Mouse (Mus musculus): ENCODE results near the gene Irgc1. TPM values are rescaled to one million over a fixed set of nuclear protein-coding genes. Genes with fewer than 3 reads are reported as not detected.
"Not testable (repeated sequence)": the region's sequence is repeated elsewhere in the genome, so short reads cannot be mapped to it uniquely, and the experiment has no call there.

Irgc1 gene
- polyA plus RNA-seq, 1 experiment from 2014 or later = not detected

DNA sequence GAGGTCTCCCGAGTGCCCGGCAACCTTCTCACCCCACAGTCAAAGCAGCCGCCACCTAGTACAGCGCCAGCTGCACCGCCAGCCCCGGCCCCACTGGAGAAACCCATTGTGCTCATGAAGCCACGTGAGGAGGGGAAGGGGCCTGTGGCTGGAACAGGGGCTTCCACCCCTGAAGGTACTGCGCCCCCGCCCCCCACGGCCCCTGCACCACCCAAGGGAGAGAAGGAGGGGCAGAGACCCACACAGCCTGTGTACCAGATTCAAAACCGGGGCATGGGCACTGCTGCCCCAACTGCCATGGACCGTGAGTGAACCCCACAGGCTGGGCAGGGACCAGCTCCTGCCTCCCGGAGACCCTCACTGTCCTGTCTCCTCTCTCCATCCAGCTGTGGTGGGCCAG is 46.4 kb downstream of the Irgc1 start:
- no peak overlapping the region for H3K27ac ChIP-seq (ENCODE audit: low read length)
- WGBS = 92% methylated on average over 13 of the region's 13 CpGs
- ATAC-seq = no peak
- no peaks in the 10 kb centered on the region for H3K27me3 ChIP-seq (ENCODE audit: control insufficient read depth, insufficient read depth, low read depth, low read length)
- no peaks in the 10 kb centered on the region for H3K9me3 ChIP-seq (replicated peaks; ENCODE audit: control insufficient read depth, low read length, poor library complexity, severe bottlenecking)
- no peak overlapping the region for H3K9ac ChIP-seq (ENCODE audit: low read depth, low read length)
- H3K4me1 ChIP-seq (ENCODE audit: control insufficient read depth, insufficient read depth, low read length) = peaks cover 11% of the 10 kb centered on the region; the same call in 1 of the 2 replicates
- H3K36me3 ChIP-seq (ENCODE audit: control insufficient read depth, insufficient read depth, low read length) = peaks cover 11% of the 10 kb centered on the region; the same call in 1 of the 2 replicates
- H3K4me2 ChIP-seq (ENCODE audit: low read length) = no peak overlapping the region
- no peak overlapping the region for H3K4me3 ChIP-seq (ENCODE audit: low read depth, low read length)

DNA sequence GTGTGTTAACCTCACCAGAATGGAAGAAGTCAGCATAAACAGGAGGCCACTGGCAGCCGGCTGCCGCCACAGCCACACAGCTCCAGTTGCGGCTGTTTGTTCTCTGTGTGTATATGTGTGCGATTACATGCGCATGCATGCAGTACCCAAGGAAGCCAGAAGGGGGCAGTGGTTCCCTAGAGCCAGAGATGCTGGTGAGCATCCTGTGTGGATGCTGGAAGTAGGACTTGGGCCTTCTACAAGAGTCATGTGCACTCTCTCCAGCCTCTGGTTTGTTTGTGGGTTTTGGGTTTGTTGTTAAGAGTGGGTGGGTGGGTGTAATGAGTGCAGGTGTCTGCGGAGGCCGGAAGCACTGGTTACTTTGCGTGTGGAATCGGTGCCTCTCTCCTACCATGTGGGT is 49.2 kb downstream of the Irgc1 start:
- Histone ChIP-seq H3K4me1 (ENCODE audit: control insufficient read depth, insufficient read depth, low read length) (peaks cover 16% of the 10 kb centered on the region; the same call in 1 of the 2 replicates), H3K9me3 (replicated peaks; ENCODE audit: control insufficient read depth, low read length, poor library complexity, severe bottlenecking) (no peaks in the 10 kb centered on the region), H3K36me3 (ENCODE audit: control insufficient read depth, insufficient read depth, low read length) (peaks cover 6% of the 10 kb centered on the region; the same call in 1 of the 2 replicates), H3K9ac (ENCODE audit: low read depth, low read length) (no peak overlapping the region), H3K4me3 (ENCODE audit: low read depth, low read length) (no peak overlapping the region), H3K4me2 (ENCODE audit: low read length) (no peak overlapping the region), H3K27me3 (ENCODE audit: control insufficient read depth, insufficient read depth, low read depth, low read length) (no peaks in the 10 kb centered on the region), H3K27ac (ENCODE audit: low read length) (no peak overlapping the region)
- WGBS = 98% methylated on average over 9 of the region's 9 CpGs
- no peak for ATAC-seq

DNA sequence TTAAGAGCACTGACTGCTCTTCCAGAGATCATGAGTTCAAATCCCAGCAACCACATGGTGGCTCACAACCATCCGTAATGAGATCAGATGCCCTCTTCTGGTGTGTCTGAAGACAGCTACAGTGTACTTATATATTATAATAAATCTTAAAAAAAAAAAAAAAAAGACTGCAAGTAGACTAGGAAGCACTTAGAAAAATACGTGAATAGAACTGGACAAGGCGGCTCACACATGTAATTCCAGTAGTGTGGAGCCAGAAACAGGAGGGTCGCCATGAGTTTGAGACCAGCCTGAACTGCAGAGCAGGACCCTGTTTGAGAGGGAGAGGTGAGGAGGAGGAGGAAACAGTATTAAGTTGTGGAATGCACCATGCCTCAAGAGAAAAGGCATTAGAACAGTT is 51.6 kb downstream of the Irgc1 start:
- not testable (repeated sequence) for ATAC-seq; H3K9ac ChIP-seq (ENCODE audit: low read depth, low read length); H3K27ac ChIP-seq (ENCODE audit: low read length); H3K9me3 ChIP-seq (replicated peaks; ENCODE audit: control insufficient read depth, low read length, poor library complexity, severe bottlenecking); H3K36me3 ChIP-seq (ENCODE audit: control insufficient read depth, insufficient read depth, low read length); H3K27me3 ChIP-seq (ENCODE audit: control insufficient read depth, insufficient read depth, low read depth, low read length)
- peaks cover 11% of the 10 kb centered on the region; the same call in 1 of the 2 replicates for H3K4me1 ChIP-seq (ENCODE audit: control insufficient read depth, insufficient read depth, low read length)
- H3K4me3 ChIP-seq (ENCODE audit: low read depth, low read length) = peak overlapping the region; percentile 60; the same call in 1 of the 2 replicates
- WGBS = 96% methylated on average over 4 of the region's 4 CpGs
- H3K4me2 ChIP-seq (ENCODE audit: low read length) = peak overlapping the region; percentile 73

DNA sequence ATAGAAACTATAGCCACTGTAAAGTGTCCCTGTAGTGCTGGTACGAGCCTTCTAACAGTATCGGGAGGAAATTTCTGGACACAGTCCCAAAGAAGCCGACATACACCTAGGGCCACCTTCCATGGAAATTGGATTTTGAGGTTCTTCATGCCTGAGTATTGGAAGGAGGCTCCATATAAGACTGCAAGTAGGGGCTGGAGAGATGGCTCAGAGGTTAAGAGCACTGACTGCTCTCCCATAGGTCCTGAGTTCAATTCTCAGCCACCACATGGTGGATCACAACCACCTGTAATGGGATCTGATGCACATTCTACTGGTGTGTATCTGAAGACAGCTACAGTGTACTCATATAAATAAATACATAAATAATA is 52.0 kb downstream of the Irgc1 start:
- no peaks in the 10 kb centered on the region for H3K9me3 ChIP-seq (replicated peaks; ENCODE audit: control insufficient read depth, low read length, poor library complexity, severe bottlenecking)
- WGBS = 16% methylated on average over 3 of the region's 3 CpGs
- ATAC-seq = no peak; the same call in none of the 2 replicates
- H3K36me3 ChIP-seq (ENCODE audit: control insufficient read depth, insufficient read depth, low read length) = 0 out of 2 replicates have a peak, but pooled peaks cover 3% of the 10 kb centered on the region
- peak overlapping the region; percentile 73 for H3K4me2 ChIP-seq (ENCODE audit: low read length)
- peak overlapping the region; percentile 60 for H3K4me3 ChIP-seq (ENCODE audit: low read depth, low read length)
- H3K27me3 ChIP-seq (ENCODE audit: control insufficient read depth, insufficient read depth, low read depth, low read length) = no peaks in the 10 kb centered on the region
- peak overlapping the region; percentile 95 for H3K27ac ChIP-seq (ENCODE audit: low read length)
- H3K4me1 ChIP-seq (ENCODE audit: control insufficient read depth, insufficient read depth, low read length) = peaks cover 11% of the 10 kb centered on the region; the same call in 1 of the 2 replicates
- peak overlapping the region; percentile 72 for H3K9ac ChIP-seq (ENCODE audit: low read depth, low read length)

DNA sequence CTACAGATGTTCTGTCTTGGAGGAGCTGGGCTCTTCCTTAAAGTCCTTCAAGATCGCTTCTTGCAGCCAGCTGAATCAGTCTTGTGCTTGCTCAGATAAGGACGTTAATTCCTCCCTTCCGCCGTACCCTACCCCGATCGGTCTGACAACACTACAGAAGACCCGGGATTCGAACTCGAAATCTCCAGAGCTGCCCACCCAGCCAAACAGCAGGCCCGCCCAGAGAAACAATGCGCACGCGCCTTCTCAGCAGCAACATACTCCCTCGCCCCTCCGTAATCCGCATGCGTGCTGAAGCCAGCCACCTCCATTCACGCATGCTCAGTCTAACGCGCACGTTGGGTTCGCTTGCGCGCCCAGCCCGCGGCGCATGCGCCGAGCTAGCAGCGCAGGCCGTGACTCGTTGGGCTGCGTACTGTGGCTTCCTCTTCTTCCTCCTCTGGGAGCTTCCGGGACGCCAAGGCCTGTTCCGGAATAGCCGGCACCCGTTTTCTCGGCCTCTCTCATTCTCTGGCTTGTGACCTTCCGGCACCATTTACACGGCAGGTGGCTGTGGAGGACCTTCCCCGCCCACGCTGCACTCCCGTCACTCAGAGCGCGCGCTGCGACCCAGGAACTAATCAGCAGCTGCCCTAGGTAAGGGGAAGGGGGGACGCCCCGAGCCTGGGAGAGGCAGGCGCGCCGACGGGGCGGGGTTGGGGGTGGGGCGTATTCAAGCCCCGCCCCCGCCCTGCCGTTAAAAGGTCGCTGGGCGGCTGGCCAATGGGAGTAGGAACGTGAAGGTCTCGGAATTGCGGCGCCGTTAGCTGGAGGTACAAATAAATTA is 52.6 kb downstream of the Irgc1 start, which contains the start of gene Smg9:
Gene Smg9, plus strand, starts transcription at position 364 of the 826 bp plus-strand sequence.
- H3K9me3 ChIP-seq (replicated peaks; ENCODE audit: control insufficient read depth, low read length, poor library complexity, severe bottlenecking) = no peaks in the 10 kb centered on the region
- peak within 1 kb of the TSS; percentile 73 for H3K4me2 ChIP-seq (ENCODE audit: low read length)
- H3K36me3 ChIP-seq (ENCODE audit: control insufficient read depth, insufficient read depth, low read length) = 0 out of 2 replicates have a peak, but pooled peaks cover 2% of the 10 kb centered on the region
- 3% methylated on average over 61 of the region's 66 CpGs for WGBS
- peak; percentile 96 for ATAC-seq
- peak within 1 kb of the TSS; percentile 95 for H3K27ac ChIP-seq (ENCODE audit: low read length)
- H3K4me1 ChIP-seq (ENCODE audit: control insufficient read depth, insufficient read depth, low read length) = peaks cover 11% of the 10 kb centered on the region; the same call in 1 of the 2 replicates
- H3K27me3 ChIP-seq (ENCODE audit: control insufficient read depth, insufficient read depth, low read depth, low read length) = no peaks in the 10 kb centered on the region
- peak within 1 kb of the TSS; percentile 72 for H3K9ac ChIP-seq (ENCODE audit: low read depth, low read length)
- H3K4me3 ChIP-seq (ENCODE audit: low read depth, low read length) = peak within 1 kb of the TSS; percentile 60

DNA sequence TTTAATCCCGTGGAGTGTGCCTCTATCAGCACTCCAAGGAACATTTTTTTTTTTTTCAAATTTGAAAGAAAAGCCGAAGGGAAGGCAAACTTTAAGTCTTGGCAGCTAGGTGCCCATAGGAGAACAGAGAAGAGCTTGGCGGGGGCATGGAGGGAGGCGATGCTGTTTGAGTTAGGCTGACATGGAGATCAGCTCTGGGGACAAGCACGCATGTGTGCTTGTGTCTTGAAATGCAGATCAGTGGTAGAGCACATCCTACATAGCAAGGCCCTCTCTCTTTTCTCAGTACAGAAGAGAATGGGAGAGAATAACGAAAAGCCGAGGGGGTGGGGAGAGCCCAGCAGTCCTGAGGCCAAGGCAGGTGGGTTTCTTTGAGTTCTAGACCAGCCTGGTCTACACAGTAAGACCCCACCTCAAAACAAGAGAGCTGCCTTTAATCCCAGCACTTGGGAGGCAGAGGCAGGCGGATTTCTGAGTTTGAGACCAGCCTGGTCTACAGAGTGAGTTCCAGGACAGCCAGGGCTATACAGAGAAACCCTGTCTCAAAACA is 53.7 kb downstream of the Irgc1 start:
- Histone ChIP-seq H3K4me2 (ENCODE audit: low read length) (no peak overlapping the region), H3K4me3 (ENCODE audit: low read depth, low read length) (no peak overlapping the region), H3K4me1 (ENCODE audit: control insufficient read depth, insufficient read depth, low read length) (peaks cover 11% of the 10 kb centered on the region; the same call in 1 of the 2 replicates), H3K9ac (ENCODE audit: low read depth, low read length) (no peak overlapping the region), H3K36me3 (ENCODE audit: control insufficient read depth, insufficient read depth, low read length) (no peaks in the 10 kb centered on the region), H3K27ac (ENCODE audit: low read length) (no peak overlapping the region), H3K9me3 (replicated peaks; ENCODE audit: control insufficient read depth, low read length, poor library complexity, severe bottlenecking) (no peaks in the 10 kb centered on the region), H3K27me3 (ENCODE audit: control insufficient read depth, insufficient read depth, low read depth, low read length) (no peaks in the 10 kb centered on the region)
- 95% methylated on average over 8 of the region's 8 CpGs for WGBS
- no peak for ATAC-seq

DNA sequence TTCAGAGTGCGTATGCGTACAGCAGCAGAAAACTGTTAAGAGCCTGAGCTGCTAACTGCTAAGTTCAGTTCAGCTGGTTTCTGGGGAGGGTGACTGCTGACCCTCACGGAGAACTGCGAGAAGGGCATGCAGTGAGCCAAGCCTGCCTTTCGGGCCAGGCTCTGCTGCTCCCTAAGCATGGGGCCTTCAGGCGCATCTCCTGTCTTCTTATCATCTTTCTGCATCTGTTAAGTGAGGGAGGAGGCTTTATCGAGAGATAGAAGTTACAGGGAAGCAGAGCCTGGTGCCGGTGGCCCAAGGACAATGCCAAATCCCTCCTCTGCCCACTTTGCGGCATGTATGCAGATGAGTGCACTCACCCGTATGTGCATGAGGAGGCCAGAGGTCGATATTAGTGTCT is 55.3 kb downstream of the Irgc1 start:
- no peaks in the 10 kb centered on the region for H3K9me3 ChIP-seq (replicated peaks; ENCODE audit: control insufficient read depth, low read length, poor library complexity, severe bottlenecking)
- no peak overlapping the region for H3K4me3 ChIP-seq (ENCODE audit: low read depth, low read length)
- 81% methylated on average over 11 of the region's 11 CpGs for WGBS
- no peak overlapping the region for H3K27ac ChIP-seq (ENCODE audit: low read length)
- no peaks in the 10 kb centered on the region for H3K36me3 ChIP-seq (ENCODE audit: control insufficient read depth, insufficient read depth, low read length)
- H3K27me3 ChIP-seq (ENCODE audit: control insufficient read depth, insufficient read depth, low read depth, low read length) = no peaks in the 10 kb centered on the region
- H3K9ac ChIP-seq (ENCODE audit: low read depth, low read length) = 0 out of 2 replicates have a peak overlapping the region, but pooled peaks have one; percentile 11
- ATAC-seq = no peak
- H3K4me2 ChIP-seq (ENCODE audit: low read length) = no peak overlapping the region
- peaks cover 11% of the 10 kb centered on the region; the same call in 1 of the 2 replicates for H3K4me1 ChIP-seq (ENCODE audit: control insufficient read depth, insufficient read depth, low read length)

DNA sequence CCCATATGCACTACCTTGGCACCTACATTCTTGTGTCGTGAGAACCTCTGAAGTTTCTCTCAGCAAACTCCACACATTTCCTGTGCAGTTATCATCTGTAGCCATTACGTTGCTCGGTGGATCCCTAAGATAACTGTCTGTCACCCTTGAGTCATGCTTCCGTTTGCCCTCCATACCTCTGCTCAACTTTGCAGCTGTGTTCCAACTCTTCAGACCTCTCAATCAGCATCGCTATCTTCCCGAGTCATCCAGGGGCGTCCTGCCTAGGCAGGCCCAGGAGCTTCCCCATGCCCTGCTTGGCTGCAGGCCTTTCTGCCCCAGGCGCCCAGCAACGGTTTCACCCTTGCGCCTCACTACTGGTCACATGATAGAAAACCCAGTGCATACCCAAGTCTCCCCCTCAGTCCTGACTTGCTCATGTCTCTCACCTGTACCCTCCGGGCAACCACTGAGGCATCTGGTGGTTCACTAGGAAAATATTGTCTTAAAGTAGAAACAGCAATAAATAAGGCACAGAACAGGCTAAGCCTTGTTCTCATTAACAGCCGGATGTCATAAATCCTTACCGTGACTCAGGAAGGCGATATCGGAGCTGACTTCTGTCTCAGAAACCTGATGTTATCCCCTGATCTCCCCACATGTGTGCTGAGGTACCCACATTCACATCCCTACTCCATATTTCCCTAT is 57.5 kb downstream of the Irgc1 start:
- no peaks in the 10 kb centered on the region for H3K4me1 ChIP-seq (ENCODE audit: control insufficient read depth, insufficient read depth, low read length)
- no peaks in the 10 kb centered on the region for H3K9me3 ChIP-seq (replicated peaks; ENCODE audit: control insufficient read depth, low read length, poor library complexity, severe bottlenecking)
- no peak overlapping the region for H3K9ac ChIP-seq (ENCODE audit: low read depth, low read length)
- no peak overlapping the region for H3K4me2 ChIP-seq (ENCODE audit: low read length)
- no peaks in the 10 kb centered on the region for H3K27me3 ChIP-seq (ENCODE audit: control insufficient read depth, insufficient read depth, low read depth, low read length)
- ATAC-seq = no peak
- WGBS = 88% methylated on average over 15 of the region's 15 CpGs
- no peak overlapping the region for H3K4me3 ChIP-seq (ENCODE audit: low read depth, low read length)
- H3K36me3 ChIP-seq (ENCODE audit: control insufficient read depth, insufficient read depth, low read length) = no peaks in the 10 kb centered on the region
- no peak overlapping the region for H3K27ac ChIP-seq (ENCODE audit: low read length)

All from midbrain, embryonic 16.5 days (tissue).